Mouse (Mus musculus) hindbrain, embryonic 12.5 days (tissue): ENCODE results near the gene Dbndd1. TPM values are rescaled to one million over a fixed set of nuclear protein-coding genes. Genes with fewer than 3 reads are reported as not detected.
"Not testable (repeated sequence)": the region's sequence is repeated elsewhere in the genome, so short reads cannot be mapped to it uniquely, and the experiment has no call there.

ENCODE experiments used
- ATAC-seq: fragments of 200-750 bp; cut with Nextera tagmentation; 2 replicates; pipeline ENCODE4 v1.8.0; 2017; ENCODE audit warnings: moderate TSS enrichment; ENCODE audit not compliant: low FRiP score
- H3K27ac ChIP-seq: fragments of 300-500 bp; sonication (generic); 2 replicates; pipeline ENCODE4 v1.5.1; 2016; ENCODE audit warnings: mild to moderate bottlenecking
- H3K27me3 ChIP-seq: fragments of 300-500 bp; sonication (generic); 2 replicates; pipeline ENCODE4 v1.6.1; 2016; ENCODE audit warnings: mild to moderate bottlenecking
- H3K36me3 ChIP-seq: fragments of 300-500 bp; sonication (generic); 2 replicates; pipeline ENCODE4 v1.6.1; 2016; ENCODE audit warnings: mild to moderate bottlenecking
- H3K4me1 ChIP-seq: fragments of 300-500 bp; sonication (generic); 2 replicates; pipeline ENCODE4 v1.6.1; 2016
- H3K4me2 ChIP-seq: fragments of 300-500 bp; sonication (generic); replicated peaks from 2 replicates; pipeline ENCODE4 v1.6.1; 2016; ENCODE audit warnings: mild to moderate bottlenecking
- H3K4me3 ChIP-seq: fragments of 300-500 bp; sonication (generic); 2 replicates; pipeline ENCODE4 v1.5.1; 2016; ENCODE audit warnings: mild to moderate bottlenecking
- H3K9ac ChIP-seq: fragments of 300-500 bp; sonication (generic); 2 replicates; pipeline ENCODE4 v1.6.1; 2016; ENCODE audit warnings: mild to moderate bottlenecking, moderate library complexity
- H3K9me3 ChIP-seq: fragments of 300-500 bp; sonication (generic); replicated peaks from 2 replicates; pipeline ENCODE4 v1.6.1; 2016; ENCODE audit warnings: mild to moderate bottlenecking
- WGBS: fragments of 180-500 bp; shearing (Covaris S2); methylation state at CpG from one replicate; pipeline ENCODE4 v1.1.7; 2016; 5-methylcytosine and 5-hydroxymethylcytosine counted together
- polyA plus RNA-seq: library from polyadenylated mRNA; unstranded; fragments of >200 nt; fragmentation: Nextera tagmentation; extraction: Ambion mirVana; gene quantifications from 2 replicates; pipeline ENCODE4 v1.2.1, GENCODE M21; 2016

Gene Dbndd1
- polyA plus RNA-seq, 1 experiment from 2014 or later, result 48.0 TPM

GRCm38 (mm10) chr8:123482627-123483026 lies 32.6 kb downstream of the Dbndd1 start:
- 85% methylated on average over 7 of the region's 7 CpGs for WGBS
- no peak for ATAC-seq
- Histone ChIP-seq H3K27me3 (no peaks in the 10 kb centered on the region), H3K9me3 (no peaks in the 10 kb centered on the region), H3K4me1 (peaks cover 10% of the 10 kb centered on the region), H3K9ac (no peak overlapping the region), H3K36me3 (peaks cover 55% of the 10 kb centered on the region), H3K4me3 (no peak overlapping the region), H3K27ac (no peak overlapping the region), H3K4me2 (no peak overlapping the region)

GRCm38 (mm10) chr8:123478456-123479218 lies 36.6 kb downstream of the Dbndd1 start:
- H3K27ac ChIP-seq, result peak overlapping the region; percentile 95
- no peaks in the 10 kb centered on the region for H3K27me3 ChIP-seq
- peaks cover 17% of the 10 kb centered on the region for H3K4me1 ChIP-seq
- 40% methylated on average over 16 of the region's 16 CpGs for whole genome bisulfite sequencing
- ATAC-seq, result 0 out of 2 replicates have a peak, but pooled peaks have one; percentile 7
- peaks cover 22% of the 10 kb centered on the region for H3K36me3 ChIP-seq
- no peaks in the 10 kb centered on the region for H3K9me3 ChIP-seq
- H3K9ac ChIP-seq, result peak overlapping the region; percentile 83
- H3K4me2 ChIP-seq, result peak overlapping the region; percentile 80
- H3K4me3 ChIP-seq, result peak overlapping the region; percentile 87

- peak; percentile 92 for ATAC-seq
- Histone ChIP-seq H3K9ac (peak within 1 kb of the TSS; percentile 83), H3K27me3 (no peaks in the 10 kb centered on the region), H3K27ac (peak within 1 kb of the TSS; percentile 95), H3K4me3 (peak within 1 kb of the TSS; percentile 87), H3K4me2 (peak within 1 kb of the TSS; percentile 80), H3K36me3 (peaks cover 19% of the 10 kb centered on the region), H3K4me1 (peaks cover 17% of the 10 kb centered on the region), H3K9me3 (no peaks in the 10 kb centered on the region)
- WGBS, result under 1% methylated on average over 55 of the region's 58 CpGs
Measured at GRCm38 (mm10) chr8:123477737-123478258, 37.5 kb downstream of the Dbndd1 start, which contains the start of gene Afg3l1. Gene Afg3l1 (plus strand): TSS chr8:123477903.

GRCm38 (mm10) chr8:123476911-123477736 lies 38.1 kb downstream of the Dbndd1 start:
- peak; percentile 73 for ATAC-seq
- Histone ChIP-seq H3K4me3 (peak overlapping the region; percentile 87), H3K36me3 (peaks cover 13% of the 10 kb centered on the region), H3K27ac (peak overlapping the region; percentile 95), H3K4me2 (peak overlapping the region; percentile 80), H3K4me1 (peaks cover 17% of the 10 kb centered on the region), H3K9ac (peak overlapping the region; percentile 83), H3K9me3 (no peaks in the 10 kb centered on the region), H3K27me3 (no peaks in the 10 kb centered on the region)
- 10% methylated on average over 34 of the region's 34 CpGs for WGBS

GRCm38 (mm10) chr8:123474549-123474948 lies 40.7 kb downstream of the Dbndd1 start:
- not testable (repeated sequence) for H3K9ac ChIP-seq, H3K4me2 ChIP-seq, ATAC-seq, H3K27me3 ChIP-seq, H3K27ac ChIP-seq, H3K36me3 ChIP-seq, H3K4me3 ChIP-seq, H3K9me3 ChIP-seq
- WGBS, result 73% methylated on average over 5 of the region's 5 CpGs
- peaks cover 17% of the 10 kb centered on the region for H3K4me1 ChIP-seq

GRCm38 (mm10) chr8:123472991-123473390 lies 42.3 kb downstream of the Dbndd1 start:
- H3K4me3 ChIP-seq, H3K9ac ChIP-seq, H3K9me3 ChIP-seq, H3K4me2 ChIP-seq, H3K4me1 ChIP-seq, H3K27me3 ChIP-seq, H3K27ac ChIP-seq, H3K36me3 ChIP-seq, ATAC-seq: not testable (repeated sequence)
- WGBS, result 76% methylated on average over 6 of the region's 6 CpGs

GRCm38 (mm10) chr8:123467476-123467875 lies 47.8 kb downstream of the Dbndd1 start:
- Histone ChIP-seq H3K9me3 (no peaks in the 10 kb centered on the region), H3K4me1 (no peaks in the 10 kb centered on the region), H3K27me3 (peaks cover 5% of the 10 kb centered on the region; the same call in 1 of the 2 replicates), H3K27ac (no peak overlapping the region), H3K36me3 (peaks cover 12% of the 10 kb centered on the region), H3K4me3 (no peak overlapping the region), H3K4me2 (no peak overlapping the region), H3K9ac (no peak overlapping the region)
- WGBS, result 77% methylated on average over 3 of the region's 3 CpGs
- ATAC-seq, result no peak

GRCm38 (mm10) chr8:123463651-123464050 lies 51.6 kb downstream of the Dbndd1 start:
- no peak overlapping the region for H3K4me3 ChIP-seq
- H3K4me2 ChIP-seq, result no peak overlapping the region
- H3K27me3 ChIP-seq, result no peaks in the 10 kb centered on the region
- no peak for ATAC-seq
- WGBS, result 92% methylated on average over 4 of the region's 4 CpGs
- H3K9ac ChIP-seq, result no peak overlapping the region
- no peaks in the 10 kb centered on the region for H3K9me3 ChIP-seq
- H3K27ac ChIP-seq, result no peak overlapping the region
- H3K4me1 ChIP-seq, result no peaks in the 10 kb centered on the region
- peaks cover 50% of the 10 kb centered on the region for H3K36me3 ChIP-seq

Other genes with a start within 250 kb of the Dbndd1 start
- gene Fanca, start 196.9 kb downstream of the Dbndd1 start, polyA plus RNA-seq, result 20.9 and 21.0 TPM in 2 replicates
- gene Spire2, start 182.8 kb downstream of the Dbndd1 start, polyA plus RNA-seq, result 28.9 and 32.2 TPM in 2 replicates
- 212 and 231 TPM in 2 replicates for gene Tcf25, start 141.7 kb downstream of the Dbndd1 start, polyA plus RNA-seq
- 0.09 and 0.20 TPM in 2 replicates for gene Mc1r, start 108.4 kb downstream of the Dbndd1 start, polyA plus RNA-seq
- gene Tubb3, start 104.0 kb downstream of the Dbndd1 start, polyA plus RNA-seq, result 1,043 and 1,050 TPM in 2 replicates
- gene Def8, start 91.9 kb downstream of the Dbndd1 start, polyA plus RNA-seq, result 40.1 and 42.5 TPM in 2 replicates
- 64.7 and 66.5 TPM in 2 replicates for gene Afg3l1, start 37.6 kb downstream of the Dbndd1 start, polyA plus RNA-seq
- gene Gas8, start 3.4 kb upstream of the Dbndd1 start, polyA plus RNA-seq, result 41.7 and 44.6 TPM in 2 replicates
- 11.2 and 11.6 TPM in 2 replicates for gene Rhou, start 138.5 kb upstream of the Dbndd1 start, polyA plus RNA-seq